Mouse (Mus musculus): ENCODE measurements around the gene Pitx1.

Pitx1 gene

DNA sequence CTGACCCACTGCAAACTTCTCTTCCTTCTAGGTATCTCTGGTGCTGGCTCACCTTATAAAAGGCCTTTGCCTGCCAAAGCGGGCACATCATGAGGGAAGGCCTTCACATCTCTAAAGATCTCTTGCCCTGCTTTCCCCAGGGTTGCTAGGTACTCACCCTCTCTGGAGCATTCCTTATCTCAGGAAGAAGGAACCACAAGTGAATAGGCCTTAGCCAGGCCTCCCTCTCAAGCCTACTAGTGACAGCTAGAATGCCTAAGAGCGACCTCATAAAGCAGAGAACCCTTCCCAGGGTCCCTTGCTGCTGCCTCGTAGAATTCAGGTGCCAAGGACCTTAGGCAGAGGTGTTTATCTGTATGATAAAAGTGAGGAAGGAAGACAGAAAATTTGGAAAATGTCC is 51.7 kb downstream of the Pitx1 start, which contains the start of gene Catsper3:
Catsper3 (plus strand) TSS at position 301 of the 400 bp plus-strand sequence.
- in situ Hi-C loops (cut with MboI, MseI), result no loop called here

DNA sequence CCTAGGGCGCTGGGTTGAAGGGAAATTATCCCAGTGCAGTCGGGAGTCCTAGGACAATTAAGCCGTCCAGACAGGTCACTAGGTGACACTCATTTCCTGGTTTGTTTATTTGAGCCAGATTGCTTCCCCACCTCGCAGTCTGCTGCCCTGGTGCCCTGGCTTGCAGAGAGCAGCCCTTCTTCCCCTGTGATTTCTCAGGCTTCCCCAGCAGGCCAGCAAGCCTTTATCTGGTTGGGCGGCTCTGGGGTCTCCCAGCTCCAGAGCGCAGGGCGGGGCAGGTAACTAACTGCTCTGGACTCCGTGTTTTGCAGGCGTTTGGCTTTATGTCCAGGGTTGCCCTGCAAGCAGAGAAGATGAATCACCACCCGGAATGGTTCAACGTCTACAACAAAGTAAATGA is 60.9 kb downstream of the Pitx1 start:
- in situ Hi-C loops (cut with MboI, MseI), result no loop called here

All from T-helper 1 cell (primary cell).